Mouse (Mus musculus) heart, adult 2 months (tissue): Measurements from ENCODE around the gene Serpina3b. TPM values are rescaled to one million over a fixed set of nuclear protein-coding genes. Genes with fewer than 3 reads are reported as not detected.

Experiments used
- DNase-seq, 2 experiments: peaks; one replicate each; pipeline ENCODE4 v3.0.0; 2021
- H3K27ac ChIP-seq: fragments of 200-600 bp; 2 replicates; pipeline ENCODE4 v1.8.1; 2022
- H3K27me3 ChIP-seq: fragments of 200-500 bp; 2 replicates; pipeline ENCODE4 v1.6.1; 2012; ENCODE audit warnings: mild to moderate bottlenecking, low read length, inconsistent platforms, mixed read lengths; ENCODE audit not compliant: control insufficient read depth, insufficient read depth
- H3K36me3 ChIP-seq: fragments of 200-500 bp; 2 replicates; pipeline ENCODE4 v1.6.1; 2012; ENCODE audit warnings: low read length, inconsistent platforms; ENCODE audit not compliant: control insufficient read depth, insufficient read depth
- H3K4me1 ChIP-seq: fragments of 200-500 bp; 2 replicates; pipeline ENCODE4 v1.6.1; 2011; ENCODE audit warnings: low read length; ENCODE audit not compliant: control insufficient read depth, insufficient read depth
- H3K4me3 ChIP-seq: fragments of 200-600 bp; 2 replicates; pipeline ENCODE4 v1.8.1; 2022
- H3K79me2 ChIP-seq: fragments of 200-500 bp; replicated peaks from 2 replicates; pipeline ENCODE4 v1.6.1; 2012; ENCODE audit warnings: mild to moderate bottlenecking, inconsistent platforms, low read length, moderate library complexity, mixed read lengths; ENCODE audit not compliant: control insufficient read depth, insufficient read depth
- H3K9ac ChIP-seq: fragments of 200-500 bp; 2 replicates; pipeline ENCODE4 v1.6.1; 2012; ENCODE audit warnings: low read depth, mild to moderate bottlenecking, control low read depth, inconsistent platforms, low read length, mixed read lengths
- CTCF ChIP-seq: fragments of 200-600 bp; IDR thresholded peaks from 2 replicates; pipeline ENCODE4 v1.8.1; 2022; ENCODE audit warnings: antibody characterized with exemption, mild to moderate bottlenecking, moderate library complexity
- EP300 ChIP-seq: fragments of 200-500 bp; IDR thresholded peaks from 2 replicates; pipeline ENCODE4 v1.6.1; 2011; ENCODE audit warnings: low read depth, low read length, control low read depth; ENCODE audit not compliant: insufficient read depth
- POLR2A ChIP-seq: fragments of 200-500 bp; IDR thresholded peaks from 2 replicates; pipeline ENCODE4 v1.6.1; 2011; ENCODE audit warnings: mild to moderate bottlenecking, low read depth, low read length, control low read depth; ENCODE audit not compliant: insufficient read depth
- WGBS: fragments of 180-500 bp; shearing (Covaris S2); methylation state at CpG from one replicate; pipeline ENCODE4 v1.1.7; 2018; 5-methylcytosine and 5-hydroxymethylcytosine counted together
- intact Hi-C: fragments of 180-260 bp; cut with DNase I; formaldehyde crosslinking; loops from one replicate; pipeline ENCODE4 v1.15.1; 2025
- polyA plus RNA-seq: library from polyadenylated mRNA; depleted of rRNA; stranded (reverse); fragments of >200 nt; gene quantifications from 2 replicates; pipeline ENCODE4 v1.2.3, GENCODE M21; 2012
- total RNA-seq, 2 experiments: library from RNA; stranded (reverse); gene quantifications; 2 replicates each; pipeline ENCODE4 v1.2.3; 2021

Gene Serpina3b
- total and polyA plus RNA-seq, 3 experiments: 0.06 TPM; not detected in 2

GRCm38 (mm10) chr12:104153041-104153645 lies 25.3 kb downstream of the Serpina3b start:
- TF ChIP-seq POLR2A (no peak), EP300 (no peak), CTCF (no peak)
- intact Hi-C loops: no loop called here
- Histone ChIP-seq H3K27ac (no peak overlapping the region), H3K9ac (no peak overlapping the region), H3K4me3 (no peak overlapping the region), H3K27me3 (no peaks in the 10 kb centered on the region), H3K4me1 (no peaks in the 10 kb centered on the region), H3K36me3 (no peaks in the 10 kb centered on the region), H3K79me2 (no peaks in the 10 kb centered on the region)
- WGBS: 56% methylated on average over 3 of the region's 3 CpGs
- no peak for DNase-seq

- Histone ChIP-seq H3K4me1 (no peaks in the 10 kb centered on the region), H3K36me3 (no peaks in the 10 kb centered on the region), H3K9ac (no peak within 1 kb of the TSS), H3K27ac (no peak within 1 kb of the TSS), H3K4me3 (no peak within 1 kb of the TSS), H3K79me2 (no peaks in the 10 kb centered on the region), H3K27me3 (no peaks in the 10 kb centered on the region)
- intact Hi-C loops: no loop called here
- TF ChIP-seq EP300 (no peak), CTCF (no peak), POLR2A (no peak)
- DNase-seq: no peak
- WGBS: 83% methylated on average over 2 of the region's 2 CpGs
Observed at GRCm38 (mm10) chr12:104153656-104154055, 25.9 kb downstream of the Serpina3b start, which contains the start of gene Serpina3c. TSS of gene Serpina3c (minus strand) at chr12:104153870.

DNA sequence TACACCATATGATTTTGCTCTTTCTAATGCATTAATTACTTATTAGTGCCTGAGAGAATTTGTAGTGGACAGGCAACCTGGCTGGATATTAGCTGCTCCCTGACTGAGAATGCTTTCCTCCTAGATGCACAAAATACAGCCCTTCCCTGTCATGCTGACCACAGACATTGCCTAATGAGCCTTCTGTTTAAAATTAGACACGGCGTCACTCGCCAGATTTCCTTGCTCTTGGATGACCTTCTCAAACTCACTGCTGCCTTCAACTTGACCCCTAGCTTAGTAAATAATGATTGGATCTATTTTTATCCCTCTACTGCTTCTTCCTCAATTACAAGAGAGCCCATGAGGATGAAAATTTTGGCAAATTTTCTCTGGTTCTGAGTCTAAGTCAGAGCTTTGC lies 47.0 kb downstream of the Serpina3b start:
- WGBS: 21% methylated on average over 3 of the region's 3 CpGs
- intact Hi-C loops: loop anchor here (10.0 kb wide), 1 partner anchor 180 kb away; no protein-coding TSS in a partner anchor
- peak; percentile 37 to 62 for DNase-seq

DNA sequence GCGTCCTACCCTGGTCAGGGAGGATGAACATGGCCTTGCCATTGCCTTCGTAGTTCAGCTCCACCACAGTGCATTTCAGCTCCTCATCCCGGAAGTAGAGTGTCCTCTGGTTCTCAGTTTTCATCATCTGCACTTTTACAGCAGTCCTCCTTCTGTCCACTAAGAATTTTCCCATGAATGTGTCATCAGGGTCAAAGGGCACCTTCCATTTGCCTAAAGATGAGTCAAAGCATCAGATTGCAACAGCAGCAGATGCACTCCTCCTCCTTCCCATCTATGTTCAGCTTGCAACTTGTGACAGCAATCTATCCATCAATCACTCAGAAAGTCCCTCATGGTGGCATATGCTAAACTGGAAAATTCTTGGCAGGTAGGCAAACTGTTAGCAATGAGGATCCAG lies 47.8 kb downstream of the Serpina3b start:
- Histone ChIP-seq H3K79me2 (no peaks in the 10 kb centered on the region), H3K4me1 (peaks cover 1% of the 10 kb centered on the region; the same call in 1 of the 2 replicates), H3K9ac (no peak overlapping the region), H3K27ac (no peak overlapping the region), H3K4me3 (no peak overlapping the region), H3K27me3 (no peaks in the 10 kb centered on the region), H3K36me3 (peaks cover 2% of the 10 kb centered on the region; the same call in 1 of the 2 replicates)
- intact Hi-C loops: loop anchor here (10.0 kb wide), 1 partner anchor 181 kb away; no protein-coding TSS in a partner anchor
- WGBS: 86% methylated on average over 3 of the region's 3 CpGs
- TF ChIP-seq CTCF: no peak
- TF ChIP-seq POLR2A: no peak
- no peak for TF ChIP-seq EP300
- DNase-seq: no peak

More for the DNA sequence above, 47.0 kb downstream of the Serpina3b start:
- H3K4me1 ChIP-seq: peaks cover 1% of the 10 kb centered on the region; the same call in 1 of the 2 replicates
- H3K4me3 ChIP-seq: no peak overlapping the region
- no peaks in the 10 kb centered on the region for H3K79me2 ChIP-seq
- TF ChIP-seq EP300 (no peak), CTCF (no peak), POLR2A (no peak)
- peaks cover 2% of the 10 kb centered on the region; the same call in 1 of the 2 replicates for H3K36me3 ChIP-seq
- H3K27me3 ChIP-seq: no peaks in the 10 kb centered on the region
- no peak overlapping the region for H3K9ac ChIP-seq
- H3K27ac ChIP-seq: peak overlapping the region; percentile 61

DNA sequence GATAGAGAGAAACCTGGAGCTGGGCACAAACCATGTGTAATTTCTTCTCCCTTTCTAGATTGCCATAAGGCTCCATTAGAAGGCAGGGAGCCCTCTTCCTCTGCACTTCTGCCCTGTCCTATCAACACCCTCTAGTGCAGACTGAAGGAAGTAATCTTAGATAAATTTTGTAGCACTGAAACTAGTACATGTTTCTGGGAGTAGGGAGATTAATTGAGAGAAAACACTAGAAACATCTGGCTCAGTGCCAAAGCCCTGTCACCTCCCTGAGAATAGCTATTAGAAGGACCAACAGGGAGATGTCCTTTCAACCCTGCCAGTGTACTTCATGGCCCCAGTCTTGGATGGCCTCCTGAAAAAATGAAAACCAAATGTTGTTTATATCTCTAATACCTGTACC lies 50.8 kb downstream of the Serpina3b start:
- TF ChIP-seq EP300 (no peak), POLR2A (no peak), CTCF (peak; percentile 28)
- Histone ChIP-seq H3K79me2 (no peaks in the 10 kb centered on the region), H3K36me3 (peaks cover 2% of the 10 kb centered on the region; the same call in 1 of the 2 replicates), H3K9ac (no peak overlapping the region), H3K27me3 (no peaks in the 10 kb centered on the region), H3K4me1 (peaks cover 1% of the 10 kb centered on the region; the same call in 1 of the 2 replicates), H3K4me3 (no peak overlapping the region), H3K27ac (no peak overlapping the region)
- intact Hi-C loops: loop anchor here (10.0 kb wide), 1 partner anchor 184 kb away; no protein-coding TSS in a partner anchor
- DNase-seq: no peak

GRCm38 (mm10) chr12:104178987-104179386 lies 51.2 kb downstream of the Serpina3b start:
- 55% methylated on average over 2 of the region's 2 CpGs for WGBS
- TF ChIP-seq EP300: no peak
- TF ChIP-seq POLR2A: no peak
- TF ChIP-seq CTCF: no peak
- DNase-seq: no peak
- H3K36me3 ChIP-seq: peaks cover 2% of the 10 kb centered on the region; the same call in 1 of the 2 replicates
- H3K4me1 ChIP-seq: peaks cover 1% of the 10 kb centered on the region; the same call in 1 of the 2 replicates
- intact Hi-C loops: loop anchor here (10.0 kb wide), 1 partner anchor 184 kb away; no protein-coding TSS in a partner anchor
- no peak overlapping the region for H3K27ac ChIP-seq
- no peaks in the 10 kb centered on the region for H3K27me3 ChIP-seq
- no peak overlapping the region for H3K9ac ChIP-seq
- H3K4me3 ChIP-seq: no peak overlapping the region
- H3K79me2 ChIP-seq: no peaks in the 10 kb centered on the region
